Comparison of ENCODE assay signal across 12 mouse cellular contexts in the genomic region with DNA sequence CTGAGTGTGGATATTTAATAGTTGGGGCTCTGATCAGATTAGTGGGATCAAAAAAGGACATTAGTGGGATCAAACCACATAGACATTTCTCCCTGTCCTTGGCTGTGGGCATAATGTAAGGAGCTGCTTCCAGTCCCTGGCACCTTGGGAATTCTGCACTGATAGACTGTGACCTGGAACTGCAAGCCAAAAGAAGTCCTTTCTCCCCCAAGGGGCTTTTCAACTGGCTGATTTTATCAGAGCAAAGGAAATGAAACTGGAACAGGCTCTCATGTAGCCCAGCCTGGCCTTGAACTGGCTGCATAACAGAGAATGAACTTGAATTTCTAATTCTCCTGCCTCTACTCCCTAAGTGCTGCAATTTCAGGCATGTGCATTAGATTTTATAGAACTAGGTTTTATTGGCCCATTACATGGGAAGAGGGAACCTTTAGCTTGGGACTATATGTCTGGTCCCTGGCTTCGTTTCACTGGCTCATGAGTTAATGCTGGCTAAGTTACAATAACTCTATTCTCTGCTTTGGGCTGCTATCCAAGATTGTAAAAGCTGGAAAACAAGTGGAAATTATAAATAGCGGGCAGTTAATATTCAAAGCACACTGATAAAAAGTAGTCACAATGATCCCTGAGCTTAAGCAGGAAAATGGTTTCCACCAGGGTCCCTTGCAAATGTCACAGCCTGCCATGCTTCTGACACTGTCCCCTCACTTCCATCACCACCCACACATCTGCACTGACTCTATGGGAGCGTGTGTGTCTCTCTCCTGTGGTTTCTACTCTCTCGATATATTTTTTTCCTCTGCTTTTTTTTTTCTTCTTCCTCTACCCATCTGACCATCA.
DNase-seq lines count a peak whose midpoint lies in the region; ATAC-seq and TF ChIP-seq lines count a peak whose summit lies in the region.
"Had no signal": no experiment of that assay in that cellular context is flagged by ENCODE, and none has a peak within 500 bp of the region (broad histone marks: within the 10 kb centered on the region; RNA-seq: fewer than 3 reads in every experiment).

No protein-coding gene starts in this region.

- ATAC-seq in kidney, postnatal 0 days (replicated peaks; ENCODE audit: low FRiP score, low read depth), result no peak
- ATAC-seq in stomach, embryonic 16.5 days (ENCODE audit: insufficient read depth, low FRiP score), result no peak

- H3K27me3 ChIP-seq in kidney, postnatal 0 days (ENCODE audit: insufficient read depth, low read length), result no peaks in the 10 kb centered on the region
- H3K27me3 ChIP-seq in testis, adult 2 months (ENCODE audit: control insufficient read depth, insufficient read depth, low read length), result no peaks in the 10 kb centered on the region
- H3K27me3 ChIP-seq in stomach, embryonic 16.5 days (ENCODE audit: control insufficient read depth, insufficient read depth, low read length), result no peaks in the 10 kb centered on the region

- TF ChIP-seq POLR2A in testis, adult 2 months (IDR thresholded peaks at IDR 0.05; ENCODE audit: control insufficient read depth, low read depth, low read length), result no peak

- H3K27ac ChIP-seq in kidney, postnatal 0 days, result peak overlapping the region; percentile 43
- peak overlapping the region; percentile 81 for H3K27ac ChIP-seq in testis, adult 2 months (ENCODE audit: control insufficient read depth, insufficient read depth, low read depth, low read length)
- peak overlapping the region; percentile 41; the same call in 1 of the 2 replicates for H3K27ac ChIP-seq in stomach, embryonic 16.5 days (ENCODE audit: low read length)

- no peak overlapping the region for H3K9ac ChIP-seq in kidney, postnatal 0 days (ENCODE audit: low read depth, low read length)
- H3K9ac ChIP-seq in stomach, embryonic 16.5 days (ENCODE audit: low read length), result no peak overlapping the region

- H3K4me3 ChIP-seq in kidney, postnatal 0 days (replicated peaks; ENCODE audit: low read depth, low read length), result no peak overlapping the region
- no peak overlapping the region for H3K4me3 ChIP-seq in testis, adult 2 months (ENCODE audit: control insufficient read depth, low read depth, low read length)
- H3K4me3 ChIP-seq in stomach, embryonic 16.5 days (replicated peaks; ENCODE audit: low read length), result no peak overlapping the region
- H3K4me3 ChIP-seq: erythroblast, embryonic 14.5 days had no signal

- H3K36me3 ChIP-seq in kidney, postnatal 0 days (ENCODE audit: insufficient read depth, low read length), result no peaks in the 10 kb centered on the region
- H3K36me3 ChIP-seq in testis, adult 2 months (ENCODE audit: control insufficient read depth, insufficient read depth, low read length), result no peaks in the 10 kb centered on the region; the same call in 1 of the 2 replicates
- H3K36me3 ChIP-seq in stomach, embryonic 16.5 days (ENCODE audit: control insufficient read depth, insufficient read depth, low read length), result no peaks in the 10 kb centered on the region

- DNase-seq in heart, adult 11 months, result peak; percentile 91
- DNase-seq in heart, postnatal 14 days, result no peak
- peak; percentile 64 for DNase-seq in kidney, postnatal 0 days (ENCODE audit: low spot score)
- DNase-seq in kidney, postnatal 10 days, result no peak
- DNase-seq in testis, postnatal 14 days (ENCODE audit: low spot score), result no peak
- DNase-seq in urinary bladder, postnatal 25 days (ENCODE audit: low spot score), result no peak
- DNase-seq: cerebellum, adult 9-11 months; right cerebral cortex, postnatal 4 days; thymus, postnatal 25 days had no signal

- 51% methylated on average over 4 of the region's 4 CpGs for WGBS in kidney, postnatal 0 days
- WGBS in stomach, embryonic 16.5 days, result 59% methylated on average over 4 of the region's 4 CpGs

- no peaks in the 10 kb centered on the region for H3K4me1 ChIP-seq in kidney, postnatal 0 days (replicated peaks; ENCODE audit: insufficient read depth, low read length)
- no peaks in the 10 kb centered on the region for H3K4me1 ChIP-seq in testis, adult 2 months (ENCODE audit: control insufficient read depth, insufficient read depth, low read length)
- H3K4me1 ChIP-seq in stomach, embryonic 16.5 days (ENCODE audit: control insufficient read depth, insufficient read depth, low read length), result peaks cover 9% of the 10 kb centered on the region; the same call in 1 of the 2 replicates

- no peaks in the 10 kb centered on the region for H3K9me3 ChIP-seq in kidney, postnatal 0 days (replicated peaks; ENCODE audit: low read length)
- H3K9me3 ChIP-seq in stomach, embryonic 16.5 days (replicated peaks; ENCODE audit: control insufficient read depth, low read length), result no peaks in the 10 kb centered on the region

- H3K4me2 ChIP-seq in kidney, postnatal 0 days (ENCODE audit: low read length), result no peak overlapping the region
- no peak overlapping the region for H3K4me2 ChIP-seq in stomach, embryonic 16.5 days (ENCODE audit: low read depth, low read length)

- no peak for TF ChIP-seq CTCF in kidney, postnatal 0 days (IDR thresholded peaks at IDR 0.05; ENCODE audit: low read depth)
- no peak for TF ChIP-seq CTCF in testis, adult 2 months (IDR thresholded peaks at IDR 0.05; ENCODE audit: control insufficient read depth, insufficient read depth, insufficient replicate concordance, low read depth, low read length)

- intact Hi-C loops in heart, postnatal 14 days (cut with DNase I), result no loop called here

Comparison
In these comparisons a context has a peak if more than half of its experiments do, and no peak if none do; other contexts are left out.
1. DNase-seq: peak in heart, adult 11 months (single experiment) and kidney, postnatal 0 days (single experiment); none in heart, postnatal 14 days (0 of 2), kidney, postnatal 10 days (single experiment), testis, postnatal 14 days (single experiment) and urinary bladder, postnatal 25 days (single experiment).
2. Peak in every context shown above with its lines, with median percentiles within 50 percentile points of each other: H3K27ac ChIP-seq.